Mouse (Mus musculus) forebrain, embryonic 16.5 days (tissue): ENCODE measurements at regions not wholly inside any gene's neighbourhood (a gene's known extent, or its start where the extent isn't known, plus 50 kb on each side); places are given as distances from the start of the nearest gene placed in this dataset.

Source experiments
- ATAC-seq: fragments of 200-750 bp; cut with Nextera tagmentation; 2 replicates; pipeline ENCODE4 v1.8.0; 2017; ENCODE audit warnings: mild to moderate bottlenecking, moderate library complexity
- H3K27ac ChIP-seq: fragments of 300-500 bp; sonication (generic); 2 replicates; pipeline ENCODE4 v1.5.1; 2014; ENCODE audit warnings: low read length, control low read depth
- H3K27me3 ChIP-seq: fragments of 300-500 bp; sonication (generic); replicated peaks from 2 replicates; pipeline ENCODE4 v1.6.1; 2014; ENCODE audit warnings: low read length; ENCODE audit not compliant: control insufficient read depth, insufficient read depth
- H3K36me3 ChIP-seq: fragments of 300-500 bp; sonication (generic); 2 replicates; pipeline ENCODE4 v1.6.1; 2014; ENCODE audit not compliant: control insufficient read depth, insufficient read depth
- H3K4me1 ChIP-seq: fragments of 300-500 bp; sonication (generic); replicated peaks from 2 replicates; pipeline ENCODE4 v1.6.1; 2014; ENCODE audit warnings: low read length; ENCODE audit not compliant: control insufficient read depth, insufficient read depth
- H3K4me2 ChIP-seq: fragments of 300-500 bp; sonication (generic); 2 replicates; pipeline ENCODE4 v1.6.1; 2014; ENCODE audit warnings: mild to moderate bottlenecking, low read length, control low read depth
- H3K4me3 ChIP-seq: fragments of 300-500 bp; sonication (generic); replicated peaks from 2 replicates; pipeline ENCODE4 v1.5.1; 2014; ENCODE audit warnings: mild to moderate bottlenecking, low read length, control low read depth
- H3K9ac ChIP-seq: fragments of 300-500 bp; sonication (generic); replicated peaks from 2 replicates; pipeline ENCODE4 v1.6.1; 2014; ENCODE audit warnings: low read depth, low read length, control low read depth
- H3K9me3 ChIP-seq: fragments of 300-500 bp; sonication (generic); 2 replicates; pipeline ENCODE4 v1.6.1; 2016; ENCODE audit warnings: low read length; ENCODE audit not compliant: control insufficient read depth
- WGBS: fragments of 180-500 bp; shearing (Covaris S2); extraction: QIAGEN DNeasy Blood & Tissue Kit; methylation state at CpG from one replicate; pipeline ENCODE4 v1.1.7; 2014; 5-methylcytosine and 5-hydroxymethylcytosine counted together

- H3K4me1 ChIP-seq, result peaks cover 5% of the 10 kb centered on the region; the same call in 1 of the 2 replicates
- 31% methylated on average over 5 of the region's 5 CpGs for WGBS
- H3K27ac ChIP-seq, result no peak overlapping the region
- no peak overlapping the region for H3K4me3 ChIP-seq
- H3K4me2 ChIP-seq, result no peak overlapping the region
- H3K27me3 ChIP-seq, result peaks cover 7% of the 10 kb centered on the region; the same call in 1 of the 2 replicates
- no peaks in the 10 kb centered on the region for H3K36me3 ChIP-seq
- H3K9ac ChIP-seq, result no peak overlapping the region
- no peaks in the 10 kb centered on the region for H3K9me3 ChIP-seq
- ATAC-seq, result no peak
Measured at GRCm38 (mm10) chrX:57923836-57924235, 98.7 kb upstream of the Zic3 start.

GRCm38 (mm10) chrX:57935621-57936020 is 86.9 kb upstream of the Zic3 start:
- 72% methylated on average over 3 of the region's 3 CpGs for WGBS
- Histone ChIP-seq H3K9ac (no peak overlapping the region), H3K4me1 (no peaks in the 10 kb centered on the region), H3K4me2 (no peak overlapping the region), H3K27me3 (no peaks in the 10 kb centered on the region), H3K4me3 (no peak overlapping the region), H3K36me3 (no peaks in the 10 kb centered on the region), H3K27ac (no peak overlapping the region), H3K9me3 (no peaks in the 10 kb centered on the region)
- no peak for ATAC-seq

GRCm38 (mm10) chrX:57938248-57938836 is 84.2 kb upstream of the Zic3 start:
- H3K4me3 ChIP-seq, result no peak overlapping the region
- no peaks in the 10 kb centered on the region for H3K9me3 ChIP-seq
- WGBS, result 34% methylated on average over 6 of the region's 6 CpGs
- ATAC-seq, result peak; percentile 77
- H3K4me2 ChIP-seq, result no peak overlapping the region
- no peak overlapping the region for H3K27ac ChIP-seq
- H3K4me1 ChIP-seq, result no peaks in the 10 kb centered on the region
- no peak overlapping the region for H3K9ac ChIP-seq
- H3K36me3 ChIP-seq, result no peaks in the 10 kb centered on the region
- H3K27me3 ChIP-seq, result no peaks in the 10 kb centered on the region

DNA sequence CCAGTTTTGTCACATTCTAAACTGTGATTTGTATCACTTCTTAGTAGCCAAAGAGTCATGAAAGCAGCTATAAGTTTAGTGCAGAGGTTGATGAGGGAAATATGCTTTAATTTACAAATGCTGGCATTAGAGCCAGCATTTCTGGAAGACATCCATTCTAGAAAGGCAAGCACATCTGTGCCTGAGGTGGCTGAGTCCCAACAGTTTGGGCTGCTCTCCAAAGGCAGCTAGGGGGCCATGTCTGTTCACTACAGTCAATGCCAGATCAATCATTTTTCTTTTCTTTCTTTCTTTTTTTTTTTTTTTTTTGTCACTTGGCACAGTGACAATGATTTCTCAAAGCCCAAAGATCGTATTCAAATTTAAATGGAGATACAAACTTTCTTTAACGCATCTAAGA is 71.6 kb upstream of the Zic3 start:
- Histone ChIP-seq H3K4me3 (no peak overlapping the region), H3K36me3 (no peaks in the 10 kb centered on the region), H3K9me3 (no peaks in the 10 kb centered on the region), H3K27me3 (no peaks in the 10 kb centered on the region), H3K9ac (no peak overlapping the region), H3K4me2 (no peak overlapping the region), H3K4me1 (no peaks in the 10 kb centered on the region), H3K27ac (no peak overlapping the region)
- 35% methylated on average over 2 of the region's 2 CpGs for WGBS
- no peak for ATAC-seq

DNA sequence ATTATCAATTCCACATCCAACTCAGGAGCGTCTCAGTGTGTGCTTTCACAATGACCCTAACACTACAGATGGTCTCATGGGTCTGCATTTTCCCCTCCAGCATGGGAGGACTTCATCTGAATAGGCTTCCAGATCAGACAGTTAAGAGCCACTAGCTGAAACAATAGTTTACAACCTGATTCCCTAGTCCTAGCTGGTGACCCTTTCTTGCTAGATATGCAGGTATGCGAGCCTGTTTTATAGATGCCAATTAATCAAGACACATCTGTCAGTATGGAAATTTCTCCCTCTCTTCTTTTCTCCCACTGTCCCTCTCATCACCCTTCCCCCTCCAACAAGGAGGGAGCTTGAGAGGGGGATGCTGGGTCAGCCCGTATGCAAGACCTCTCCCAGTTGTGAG is 71.2 kb upstream of the Zic3 start:
- H3K4me1 ChIP-seq, result no peaks in the 10 kb centered on the region
- ATAC-seq, result no peak
- H3K9me3 ChIP-seq, result no peaks in the 10 kb centered on the region
- no peak overlapping the region for H3K9ac ChIP-seq
- no peak overlapping the region for H3K4me3 ChIP-seq
- H3K27ac ChIP-seq, result no peak overlapping the region
- no peak overlapping the region for H3K4me2 ChIP-seq
- 55% methylated on average over 3 of the region's 3 CpGs for WGBS
- no peaks in the 10 kb centered on the region for H3K36me3 ChIP-seq
- H3K27me3 ChIP-seq, result no peaks in the 10 kb centered on the region

DNA sequence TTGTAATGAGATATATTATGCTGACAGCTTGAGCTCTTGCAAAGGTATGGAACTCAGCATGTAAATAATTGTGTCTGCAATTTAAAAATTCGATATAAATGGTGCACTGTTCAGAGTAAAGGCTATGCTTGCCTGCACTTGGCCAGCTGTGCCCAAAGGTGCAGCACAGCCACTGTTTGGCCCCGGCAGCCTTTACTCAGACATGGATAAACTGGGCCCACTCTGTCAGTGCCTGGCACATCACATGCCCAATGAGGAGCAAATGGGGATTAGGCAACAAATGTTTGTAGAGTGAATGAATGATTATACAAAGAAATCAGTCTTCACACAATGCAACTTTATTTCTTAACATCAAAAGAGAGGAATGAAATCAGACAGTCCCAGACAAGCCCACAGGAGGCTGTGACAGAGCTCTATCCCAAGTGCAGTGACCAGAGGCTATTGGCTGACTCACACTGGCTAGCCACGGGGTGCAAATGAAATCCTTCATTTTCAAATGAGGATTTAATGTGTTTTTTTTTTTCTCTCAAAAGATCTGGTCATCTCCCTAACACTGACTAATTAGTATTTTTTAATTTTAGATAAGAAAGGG is 67.8 kb upstream of the Zic3 start:
- Histone ChIP-seq H3K27me3 (no peaks in the 10 kb centered on the region), H3K9me3 (no peaks in the 10 kb centered on the region), H3K9ac (no peak overlapping the region), H3K36me3 (no peaks in the 10 kb centered on the region), H3K27ac (no peak overlapping the region), H3K4me3 (no peak overlapping the region), H3K4me1 (no peaks in the 10 kb centered on the region), H3K4me2 (no peak overlapping the region)
- ATAC-seq, result peak; percentile 63
- WGBS, result 10% methylated on average over 3 of the region's 3 CpGs
